Mouse (Mus musculus): ENCODE measurements around the gene Fbxl19. TPM values are rescaled to one million over a fixed set of nuclear protein-coding genes. Genes with fewer than 3 reads are reported as not detected.

Fbxl19 gene
- polyA plus RNA-seq, 1 experiment from 2014 or later, result 9.3 TPM

DNA sequence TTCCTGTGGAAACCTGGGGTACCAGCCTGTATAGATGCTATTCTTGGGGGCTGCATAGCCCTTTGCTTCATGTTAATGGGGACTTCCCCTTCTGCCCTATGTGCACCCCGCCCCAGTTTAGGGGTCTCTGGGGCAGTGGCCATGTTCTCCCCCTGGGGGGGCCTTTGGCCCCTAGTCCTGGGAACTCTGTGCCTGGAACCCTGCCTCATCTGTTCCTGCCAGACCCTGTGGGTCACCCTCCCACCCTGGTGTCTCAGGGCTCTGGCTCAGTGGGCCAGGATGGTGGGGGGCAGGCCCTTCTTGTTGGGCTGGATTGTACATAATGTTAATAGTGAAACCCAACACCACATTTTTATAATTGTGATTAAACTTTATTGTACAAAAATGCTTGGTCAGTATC lies 55.4 kb downstream of the Fbxl19 start:
- Histone ChIP-seq H3K4me3 (no peak overlapping the region), H3K4me1 (replicated peaks) (peaks cover 9% of the 10 kb centered on the region), H3K9me3 (no peaks in the 10 kb centered on the region), H3K27me3 (no peaks in the 10 kb centered on the region), H3K27ac (0 out of 2 replicates have a peak overlapping the region, but pooled peaks have one; percentile 35), H3K4me2 (no peak overlapping the region), H3K9ac (0 out of 2 replicates have a peak overlapping the region, but pooled peaks have one; percentile 8), H3K36me3 (peaks cover 84% of the 10 kb centered on the region)
- ATAC-seq (ENCODE audit: low FRiP score), result no peak
- 100% methylated on average over 1 of the region's 1 CpGs for WGBS

DNA sequence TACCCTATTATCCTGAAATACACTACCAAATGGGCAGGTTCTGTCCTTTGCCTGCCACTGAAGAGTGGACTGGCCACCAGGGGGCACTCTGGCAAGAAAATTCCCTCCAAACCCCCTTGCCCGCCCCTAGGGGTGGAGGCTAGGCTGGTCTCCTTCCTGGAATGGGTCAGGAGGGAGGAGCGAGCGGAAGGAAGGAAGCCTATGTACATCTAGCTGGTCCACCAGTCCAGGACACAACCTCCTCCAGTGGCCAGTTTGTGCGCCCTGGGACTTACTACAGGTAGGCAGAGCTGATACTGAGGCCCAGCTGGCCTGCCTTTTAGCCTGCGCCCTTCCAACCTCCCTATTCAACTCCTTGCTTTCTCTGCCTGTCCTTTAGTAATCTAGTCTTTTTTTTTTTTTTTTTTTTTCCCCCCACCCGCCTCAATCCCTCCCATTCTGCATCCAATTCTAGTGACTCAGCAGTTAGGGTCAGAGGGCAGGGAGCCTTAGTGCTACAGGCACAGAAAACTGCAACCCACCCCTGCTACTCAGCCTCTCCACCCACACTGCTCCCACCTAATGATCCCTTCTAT lies 56.2 kb downstream of the Fbxl19 start, which contains the start of gene Hsd3b7:
TSS of gene Hsd3b7 (plus strand) at position 170 of the 575 bp plus-strand sequence.
- ATAC-seq (ENCODE audit: low FRiP score), result peak; percentile 75
- Histone ChIP-seq H3K36me3 (peaks cover 84% of the 10 kb centered on the region), H3K9me3 (no peaks in the 10 kb centered on the region), H3K9ac (peak within 1 kb of the TSS; percentile 58), H3K4me1 (replicated peaks) (peaks cover 9% of the 10 kb centered on the region), H3K27ac (peak within 1 kb of the TSS; percentile 35; the same call in 1 of the 2 replicates), H3K4me3 (peak within 1 kb of the TSS; percentile 9; the same call in 1 of the 2 replicates), H3K27me3 (no peaks in the 10 kb centered on the region), H3K4me2 (peak within 1 kb of the TSS; percentile 35)
- WGBS, result 25% methylated on average over 6 of the region's 6 CpGs

DNA sequence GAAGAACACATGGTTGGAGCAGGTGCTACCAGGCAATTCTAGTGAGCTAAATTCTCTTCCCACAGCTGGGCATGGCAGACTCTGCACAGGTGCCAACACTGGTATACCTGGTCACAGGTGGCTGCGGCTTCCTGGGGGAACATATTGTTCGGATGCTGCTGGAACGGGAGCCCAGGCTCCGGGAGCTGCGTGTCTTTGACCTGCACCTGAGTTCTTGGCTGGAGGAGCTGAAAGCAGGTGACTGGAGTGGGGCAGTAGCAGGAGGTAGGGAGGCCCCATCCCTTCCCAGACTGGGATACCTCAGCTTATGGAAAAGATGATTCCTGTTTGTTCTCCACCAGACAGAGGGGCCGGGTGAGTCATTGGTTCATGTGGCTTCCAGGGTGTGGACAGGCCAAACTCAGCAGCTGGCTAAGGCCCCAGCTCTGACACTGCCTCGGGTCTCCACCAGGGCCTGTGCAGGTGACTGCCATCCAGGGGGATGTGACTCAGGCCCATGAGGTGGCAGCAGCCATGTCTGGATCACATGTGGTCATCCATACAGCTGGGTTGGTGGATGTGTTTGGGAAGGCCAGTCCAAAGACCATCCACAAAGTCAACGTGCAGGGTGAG lies 56.8 kb downstream of the Fbxl19 start:
- Histone ChIP-seq H3K4me3 (no peak overlapping the region), H3K9me3 (no peaks in the 10 kb centered on the region), H3K4me1 (replicated peaks) (peaks cover 9% of the 10 kb centered on the region), H3K4me2 (peak overlapping the region; percentile 35), H3K36me3 (peaks cover 82% of the 10 kb centered on the region), H3K27ac (no peak overlapping the region; the same call in 1 of the 2 replicates), H3K27me3 (no peaks in the 10 kb centered on the region), H3K9ac (peak overlapping the region; percentile 58)
- ATAC-seq (ENCODE audit: low FRiP score), result no peak
- WGBS, result 90% methylated on average over 8 of the region's 8 CpGs

DNA sequence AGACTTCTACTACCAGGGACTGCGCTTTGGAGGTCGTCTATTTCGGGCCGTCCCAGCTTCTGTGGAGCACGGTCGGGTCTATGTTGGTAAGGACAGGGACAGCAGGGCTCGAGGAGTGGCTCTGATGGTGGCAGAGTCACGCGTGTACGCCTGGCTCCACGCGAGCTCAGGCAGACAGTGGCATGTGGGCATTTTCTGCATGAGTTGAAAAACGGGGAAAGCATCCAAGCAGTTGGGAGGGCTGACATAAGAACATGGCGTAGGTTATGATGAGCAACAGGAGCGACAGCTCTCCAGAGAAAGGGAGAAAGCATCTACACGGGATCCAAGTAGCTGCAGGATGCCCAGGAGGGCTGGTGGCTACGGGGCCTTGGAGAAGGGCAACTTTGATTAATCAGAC lies 58.0 kb downstream of the Fbxl19 start:
- Histone ChIP-seq H3K4me3 (no peak overlapping the region), H3K9me3 (no peaks in the 10 kb centered on the region), H3K4me2 (no peak overlapping the region), H3K27ac (no peak overlapping the region), H3K27me3 (no peaks in the 10 kb centered on the region), H3K9ac (no peak overlapping the region), H3K4me1 (replicated peaks) (peaks cover 9% of the 10 kb centered on the region), H3K36me3 (peaks cover 80% of the 10 kb centered on the region)
- WGBS, result 93% methylated on average over 17 of the region's 17 CpGs
- ATAC-seq (ENCODE audit: low FRiP score), result no peak

DNA sequence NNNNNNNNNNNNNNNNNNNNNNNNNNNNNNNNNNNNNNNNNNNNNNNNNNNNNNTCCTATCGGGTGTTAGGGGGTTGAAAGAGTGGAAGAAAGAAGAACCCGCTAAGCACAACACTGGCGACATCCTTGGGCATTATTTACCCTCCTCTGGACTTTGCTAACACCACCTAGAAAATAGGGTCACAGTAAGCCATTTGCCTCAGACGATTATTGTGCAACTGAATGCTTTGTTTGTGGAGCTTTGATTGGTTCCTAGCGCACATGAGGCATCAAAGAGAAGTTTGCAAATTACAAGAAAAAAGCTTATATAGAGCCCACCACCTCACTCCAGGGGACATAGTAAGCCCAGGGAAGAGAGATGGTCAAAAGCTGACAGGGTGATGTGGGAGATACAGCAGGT lies 64.5 kb downstream of the Fbxl19 start:
- H3K27me3 ChIP-seq, result no peaks in the 10 kb centered on the region
- H3K4me1 ChIP-seq (replicated peaks), result no peaks in the 10 kb centered on the region
- ATAC-seq (ENCODE audit: low FRiP score), result no peak
- H3K9ac ChIP-seq, result no peak overlapping the region
- H3K9me3 ChIP-seq, result no peaks in the 10 kb centered on the region
- H3K36me3 ChIP-seq, result peaks cover 91% of the 10 kb centered on the region
- H3K4me2 ChIP-seq, result no peak overlapping the region
- no peak overlapping the region for H3K27ac ChIP-seq
- WGBS, result 78% methylated on average over 5 of the region's 5 CpGs
- H3K4me3 ChIP-seq, result no peak overlapping the region

DNA sequence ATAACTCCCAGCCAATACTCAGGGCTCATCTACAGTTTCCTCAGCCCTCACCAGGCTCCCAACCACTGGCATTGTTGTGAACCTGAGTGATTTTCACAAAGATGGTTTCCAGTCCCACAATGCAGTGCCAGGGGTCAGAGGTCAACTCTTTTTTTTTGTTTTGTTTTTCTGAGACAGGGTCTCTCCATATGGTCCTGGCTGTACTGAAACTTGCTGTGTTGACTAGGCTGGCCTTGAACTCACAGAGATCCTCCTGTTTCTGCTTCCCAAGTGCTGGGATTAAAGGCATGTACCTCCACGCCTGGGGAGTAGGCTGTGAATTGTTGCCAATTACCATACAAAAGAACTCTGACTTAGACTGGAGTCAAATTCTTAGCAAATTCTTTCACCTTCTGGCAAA lies 65.5 kb downstream of the Fbxl19 start:
- Histone ChIP-seq H3K27me3 (no peaks in the 10 kb centered on the region), H3K4me3 (no peak overlapping the region), H3K9ac (no peak overlapping the region), H3K4me2 (no peak overlapping the region), H3K27ac (no peak overlapping the region), H3K9me3 (no peaks in the 10 kb centered on the region), H3K36me3 (peaks cover 91% of the 10 kb centered on the region), H3K4me1 (replicated peaks) (no peaks in the 10 kb centered on the region)
- 93% methylated on average over 1 of the region's 1 CpGs for WGBS
- no peak for ATAC-seq (ENCODE audit: low FRiP score)

DNA sequence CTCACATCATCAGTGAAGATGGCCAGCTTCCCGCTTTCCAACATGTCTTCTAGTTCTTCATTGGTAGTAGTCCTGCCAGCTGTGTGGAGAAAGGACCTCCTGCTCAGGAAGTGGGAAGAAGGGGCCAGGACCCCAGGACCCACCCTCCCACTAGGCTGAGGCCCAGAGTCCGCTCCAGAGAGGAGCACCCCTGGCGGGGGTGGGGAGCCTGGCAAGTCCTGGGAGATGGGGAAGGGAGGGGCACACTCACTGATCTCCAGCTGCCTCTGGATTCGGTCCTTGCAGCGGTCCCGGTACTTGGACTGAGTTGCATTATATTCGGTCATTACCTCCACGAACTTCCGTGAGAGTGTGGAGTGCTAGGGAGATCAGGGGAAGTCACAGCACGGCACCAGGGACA lies 66.3 kb downstream of the Fbxl19 start:
- Histone ChIP-seq H3K9ac (no peak overlapping the region), H3K27ac (no peak overlapping the region), H3K4me3 (no peak overlapping the region), H3K27me3 (no peaks in the 10 kb centered on the region), H3K9me3 (no peaks in the 10 kb centered on the region), H3K4me1 (replicated peaks) (no peaks in the 10 kb centered on the region), H3K4me2 (no peak overlapping the region), H3K36me3 (peaks cover 90% of the 10 kb centered on the region)
- no peak for ATAC-seq (ENCODE audit: low FRiP score)
- WGBS, result 83% methylated on average over 10 of the region's 10 CpGs

DNA sequence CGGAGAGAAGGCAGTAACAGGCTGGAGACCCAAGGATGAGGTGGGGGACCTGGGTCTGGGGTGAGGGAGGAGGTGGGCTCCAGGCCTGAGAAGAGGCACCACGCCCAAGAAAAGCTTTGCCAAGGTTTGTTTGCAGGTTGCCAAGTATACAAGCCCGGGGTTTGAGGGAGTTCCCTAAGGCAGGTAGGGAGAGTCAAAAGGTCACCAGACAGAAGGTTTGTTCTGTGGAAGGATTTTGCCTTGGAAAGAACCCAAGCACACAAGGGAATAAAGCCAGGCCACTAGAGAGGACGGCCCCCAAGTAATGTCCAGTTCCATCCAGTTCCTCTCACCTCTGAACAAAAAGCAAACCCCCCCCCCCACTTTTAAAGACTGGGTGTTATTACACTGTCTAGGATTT lies 66.9 kb downstream of the Fbxl19 start:
- Histone ChIP-seq H3K9ac (no peak overlapping the region), H3K27me3 (no peaks in the 10 kb centered on the region), H3K27ac (no peak overlapping the region), H3K9me3 (no peaks in the 10 kb centered on the region), H3K36me3 (peaks cover 88% of the 10 kb centered on the region), H3K4me1 (replicated peaks) (peaks cover 6% of the 10 kb centered on the region; the same call in 1 of the 2 replicates), H3K4me2 (no peak overlapping the region), H3K4me3 (no peak overlapping the region)
- WGBS, result 83% methylated on average over 4 of the region's 4 CpGs
- no peak for ATAC-seq (ENCODE audit: low FRiP score)

DNA sequence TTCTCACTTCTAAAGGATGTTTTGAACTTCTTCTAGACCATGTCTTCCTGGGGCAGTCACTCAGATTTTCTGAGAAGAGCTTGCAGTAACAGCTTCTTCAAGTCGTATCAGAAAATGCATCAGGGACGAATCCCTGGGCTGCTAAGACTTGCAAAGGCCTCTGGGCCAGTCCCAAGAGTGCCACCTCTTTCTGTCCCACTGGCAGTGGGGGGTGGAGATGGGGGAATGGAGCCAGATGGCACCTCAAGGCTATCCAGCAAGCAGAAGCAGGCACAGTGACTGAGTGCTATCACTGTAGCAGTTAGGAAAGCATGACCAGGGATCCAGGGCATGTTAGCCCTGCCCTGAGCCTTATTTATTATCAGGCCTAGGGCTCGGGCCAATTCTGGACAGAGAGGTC lies 67.9 kb downstream of the Fbxl19 start:
- no peak for ATAC-seq (ENCODE audit: low FRiP score)
- Histone ChIP-seq H3K36me3 (peaks cover 79% of the 10 kb centered on the region), H3K4me3 (no peak overlapping the region), H3K4me1 (replicated peaks) (peaks cover 10% of the 10 kb centered on the region; the same call in 1 of the 2 replicates), H3K9me3 (no peaks in the 10 kb centered on the region), H3K9ac (no peak overlapping the region), H3K27ac (no peak overlapping the region), H3K4me2 (no peak overlapping the region), H3K27me3 (no peaks in the 10 kb centered on the region)
- WGBS, result 90% methylated on average over 3 of the region's 3 CpGs

DNA sequence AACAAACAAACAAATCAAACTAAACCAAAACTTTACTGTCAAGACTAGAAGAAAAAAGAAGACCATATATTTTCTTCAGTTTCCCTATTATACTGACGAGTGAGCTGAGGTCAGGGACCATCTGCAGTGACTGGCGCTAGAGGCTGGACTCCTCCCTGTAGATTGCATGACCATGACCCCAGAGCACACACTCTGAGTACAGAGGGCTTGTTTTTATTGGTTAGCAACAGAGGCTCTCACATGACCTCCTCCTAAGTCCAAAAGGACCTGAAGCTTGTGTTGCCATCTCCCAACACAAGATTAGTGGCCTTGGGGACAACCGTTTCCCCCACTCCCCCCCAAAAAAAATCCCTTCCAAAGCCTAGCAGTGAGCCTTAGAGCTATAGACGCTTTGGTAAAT lies 69.5 kb downstream of the Fbxl19 start:
- no peak overlapping the region for H3K4me2 ChIP-seq
- H3K27ac ChIP-seq, result no peak overlapping the region
- H3K27me3 ChIP-seq, result no peaks in the 10 kb centered on the region
- H3K4me3 ChIP-seq, result no peak overlapping the region
- ATAC-seq (ENCODE audit: low FRiP score), result no peak
- whole genome bisulfite sequencing, result 89% methylated on average over 4 of the region's 4 CpGs
- H3K9me3 ChIP-seq, result no peaks in the 10 kb centered on the region
- H3K9ac ChIP-seq, result no peak overlapping the region
- peaks cover 10% of the 10 kb centered on the region; the same call in 1 of the 2 replicates for H3K4me1 ChIP-seq (replicated peaks)
- H3K36me3 ChIP-seq, result peaks cover 76% of the 10 kb centered on the region

DNA sequence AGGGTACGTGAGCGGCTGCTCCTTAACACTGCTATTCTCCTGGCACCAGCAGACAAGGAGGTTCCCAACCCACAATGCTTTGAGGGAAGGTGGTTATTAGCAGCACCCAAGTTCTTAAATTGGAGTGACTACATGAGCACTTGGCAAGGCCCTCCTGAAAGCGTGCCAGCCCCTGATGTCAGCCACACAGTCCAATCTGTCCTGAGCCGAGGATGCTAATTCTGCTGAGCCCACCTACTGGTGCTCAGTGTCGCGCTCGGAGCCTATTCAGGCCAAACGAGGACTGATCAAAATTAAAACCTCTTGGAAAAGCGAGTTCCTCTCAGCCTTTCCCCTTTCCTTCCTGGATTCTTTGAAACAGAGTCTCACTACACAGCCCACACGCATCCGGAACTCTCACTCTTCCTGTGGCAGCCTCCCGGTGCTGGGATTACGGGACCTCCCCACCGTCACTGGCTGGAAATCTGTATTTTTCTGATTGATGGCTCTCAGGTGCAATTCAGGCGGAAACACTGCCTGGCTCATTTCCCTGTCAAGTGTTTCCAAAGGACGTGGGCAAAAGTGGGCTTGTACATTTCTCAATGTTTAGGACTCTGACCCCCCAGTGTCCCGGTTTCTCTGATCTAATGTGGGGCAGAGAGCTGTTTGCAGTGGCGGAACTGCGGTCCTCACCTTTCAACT lies 70.0 kb downstream of the Fbxl19 start:
- H3K36me3 ChIP-seq, result peaks cover 71% of the 10 kb centered on the region

DNA sequence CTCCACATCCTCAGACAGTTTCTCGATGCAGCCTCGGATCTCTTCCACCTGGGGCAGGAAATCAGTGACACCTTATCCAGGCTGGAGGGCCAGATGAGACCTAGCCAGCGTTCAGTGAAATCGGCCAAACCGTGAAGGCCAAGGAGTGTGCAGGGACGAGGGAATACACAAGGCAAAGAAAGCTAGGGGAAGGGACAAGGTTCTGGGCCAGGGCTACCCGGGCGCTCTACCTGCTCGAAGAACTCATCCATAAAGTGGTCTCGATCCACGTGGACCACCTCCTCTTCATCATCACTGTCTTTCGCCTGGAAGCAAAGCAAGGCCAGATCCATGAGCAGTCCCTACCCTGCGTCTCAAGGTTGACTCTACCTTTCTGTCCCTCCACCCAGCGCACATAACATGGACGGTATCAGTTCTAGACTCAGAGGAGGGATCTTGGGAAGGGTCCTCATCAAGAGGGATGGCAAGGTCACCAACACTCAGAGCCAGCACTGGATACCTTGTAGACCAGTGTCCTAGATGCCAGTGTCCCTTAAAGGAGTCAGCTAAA lies 70.8 kb downstream of the Fbxl19 start:
- Histone ChIP-seq H3K4me2 (no peak overlapping the region), H3K4me3 (no peak overlapping the region), H3K9me3 (no peaks in the 10 kb centered on the region), H3K36me3 (peaks cover 62% of the 10 kb centered on the region), H3K9ac (no peak overlapping the region; the same call in 1 of the 2 replicates), H3K4me1 (replicated peaks) (peaks cover 10% of the 10 kb centered on the region; the same call in 1 of the 2 replicates), H3K27ac (no peak overlapping the region), H3K27me3 (no peaks in the 10 kb centered on the region)
- WGBS, result 93% methylated on average over 15 of the region's 15 CpGs
- no peak for ATAC-seq (ENCODE audit: low FRiP score)

More for the DNA sequence above, 70.0 kb downstream of the Fbxl19 start:
- Histone ChIP-seq H3K9me3 (no peaks in the 10 kb centered on the region), H3K4me2 (no peak overlapping the region), H3K4me1 (replicated peaks) (peaks cover 10% of the 10 kb centered on the region; the same call in 1 of the 2 replicates), H3K4me3 (no peak overlapping the region), H3K27me3 (no peaks in the 10 kb centered on the region), H3K27ac (no peak overlapping the region), H3K9ac (no peak overlapping the region)
- no peak for ATAC-seq (ENCODE audit: low FRiP score)
- 86% methylated on average over 19 of the region's 19 CpGs for WGBS

Measured in hindbrain, embryonic 13.5 days (tissue).